ENCODE assay signal across 11 mouse cellular contexts in the genomic region with DNA sequence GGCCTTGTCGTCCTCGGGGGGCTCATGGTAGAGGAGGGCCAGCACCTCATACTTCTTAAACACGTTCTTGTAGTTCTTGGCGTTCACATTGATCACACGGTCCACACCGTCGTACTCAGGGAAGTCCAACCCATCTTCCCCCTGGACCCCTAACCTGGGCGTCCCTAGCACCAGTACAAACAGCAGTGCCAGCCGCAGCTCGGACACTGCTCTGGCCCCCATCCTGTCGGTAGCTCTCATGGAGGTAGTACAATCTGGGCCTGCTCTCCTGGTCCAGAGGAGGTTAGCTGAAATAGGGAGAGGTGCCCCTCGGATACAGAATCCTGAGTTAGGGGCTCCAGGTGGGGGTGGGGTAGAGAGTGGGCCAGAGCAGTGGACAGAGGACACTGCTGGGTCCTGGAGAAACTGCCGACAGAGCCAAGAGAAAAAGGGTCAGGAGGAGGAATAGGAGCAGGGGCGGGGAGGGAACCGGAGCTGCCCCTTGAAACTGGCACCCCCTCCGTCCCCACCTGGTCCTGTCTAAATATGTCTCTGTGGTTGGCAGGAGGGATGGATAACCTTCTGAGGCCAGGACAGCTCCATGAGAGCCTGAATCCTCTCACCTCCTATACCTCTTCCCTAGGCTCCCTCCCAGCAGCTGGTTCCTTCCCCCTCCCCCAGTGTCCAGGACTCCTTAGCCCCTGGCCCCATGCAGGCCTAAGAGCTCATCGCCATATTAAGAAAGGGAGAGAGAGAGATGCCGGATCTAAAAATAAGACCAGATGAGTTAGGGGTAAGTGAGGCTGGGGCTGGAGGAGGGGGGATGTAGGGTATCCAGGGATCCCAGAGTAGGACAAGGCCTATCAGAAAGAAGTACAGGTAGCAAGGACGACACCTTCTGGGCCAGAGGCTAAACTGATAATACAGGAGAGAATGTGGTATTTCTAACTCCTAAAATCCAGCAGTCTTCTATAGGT. TPM values are rescaled to one million over a fixed set of nuclear protein-coding genes. Genes with fewer than 3 reads are reported as not detected.
DNase-seq lines count a peak whose midpoint lies in the region; ATAC-seq lines count a peak whose summit lies in the region.
"Had no signal": no experiment of that assay in that cellular context is flagged by ENCODE, and none has a peak within 500 bp of the region (broad histone marks: within the 10 kb centered on the region; RNA-seq: fewer than 3 reads in every experiment).

Gene Casq1 (minus strand): TSS at position 418 of the 956 bp plus-strand sequence.

- no peak within 1 kb of the TSS for H3K9ac ChIP-seq in lung, embryonic 15.5 days
- H3K9ac ChIP-seq in forebrain, embryonic 16.5 days (replicated peaks; ENCODE audit: low read depth, low read length): no peak within 1 kb of the TSS
- no peak within 1 kb of the TSS for H3K9ac ChIP-seq in neural tube, embryonic 15.5 days (replicated peaks)

- H3K27me3 ChIP-seq in lung, embryonic 15.5 days: no peaks in the 10 kb centered on the region
- no peaks in the 10 kb centered on the region for H3K27me3 ChIP-seq in forebrain, embryonic 16.5 days (replicated peaks; ENCODE audit: control insufficient read depth, insufficient read depth, low read length)
- no peaks in the 10 kb centered on the region for H3K27me3 ChIP-seq in neural tube, embryonic 15.5 days (replicated peaks)
- H3K27me3 ChIP-seq: Patski had no signal

- WGBS in lung, embryonic 15.5 days: 74% methylated on average over 19 of the region's 19 CpGs
- 76% methylated on average over 19 of the region's 19 CpGs for WGBS in forebrain, embryonic 16.5 days
- 88% methylated on average over 19 of the region's 19 CpGs for WGBS in neural tube, embryonic 15.5 days

- H3K9me3 ChIP-seq in lung, embryonic 15.5 days: no peaks in the 10 kb centered on the region
- H3K9me3 ChIP-seq in forebrain, embryonic 16.5 days (ENCODE audit: control insufficient read depth, low read length): no peaks in the 10 kb centered on the region
- H3K9me3 ChIP-seq in neural tube, embryonic 15.5 days (replicated peaks): no peaks in the 10 kb centered on the region

- H3K36me3 ChIP-seq in lung, embryonic 15.5 days: no peaks in the 10 kb centered on the region
- no peaks in the 10 kb centered on the region for H3K36me3 ChIP-seq in forebrain, embryonic 16.5 days (ENCODE audit: control insufficient read depth, insufficient read depth)
- no peaks in the 10 kb centered on the region for H3K36me3 ChIP-seq in neural tube, embryonic 15.5 days

- peaks cover 50% of the 10 kb centered on the region for H3K4me1 ChIP-seq in lung, embryonic 15.5 days
- H3K4me1 ChIP-seq in forebrain, embryonic 16.5 days (replicated peaks; ENCODE audit: control insufficient read depth, insufficient read depth, low read length): peaks cover 33% of the 10 kb centered on the region
- peaks cover 43% of the 10 kb centered on the region for H3K4me1 ChIP-seq in neural tube, embryonic 15.5 days

- H3K4me3 ChIP-seq in lung, embryonic 15.5 days: no peak within 1 kb of the TSS
- no peak within 1 kb of the TSS for H3K4me3 ChIP-seq in forebrain, embryonic 16.5 days (replicated peaks; ENCODE audit: low read length)
- H3K4me3 ChIP-seq in neural tube, embryonic 15.5 days (replicated peaks): no peak within 1 kb of the TSS

- no peak for DNase-seq in lung, postnatal 14 days
- DNase-seq in heart, postnatal 4 days: no peak
- no peak for DNase-seq in cerebellum, postnatal 25 days
- DNase-seq in right cerebral cortex, adult 2 months (ENCODE audit: low spot score in 2 of 2): no peak
- DNase-seq: cerebellum, adult 11 months; spleen, adult 18-20 months had no signal

- no peak for ATAC-seq in lung, embryonic 15.5 days (ENCODE audit: borderline replicate concordance, extremely low read depth, low FRiP score, low TSS enrichment)
- ATAC-seq in forebrain, embryonic 16.5 days: 0 out of 2 replicates have a peak, but pooled peaks have one; percentile 5
- no peak for ATAC-seq in neural tube, embryonic 15.5 days (ENCODE audit: low FRiP score)

- H3K4me2 ChIP-seq in lung, embryonic 15.5 days: no peak within 1 kb of the TSS; the same call in 1 of the 2 replicates
- no peak within 1 kb of the TSS for H3K4me2 ChIP-seq in forebrain, embryonic 16.5 days (ENCODE audit: low read length)
- H3K4me2 ChIP-seq in neural tube, embryonic 15.5 days: no peak within 1 kb of the TSS; the same call in 1 of the 2 replicates

- H3K27ac ChIP-seq in lung, embryonic 15.5 days: peak within 1 kb of the TSS; percentile 61
- peak within 1 kb of the TSS; percentile 38 for H3K27ac ChIP-seq in forebrain, embryonic 16.5 days (ENCODE audit: low read length)
- H3K27ac ChIP-seq in neural tube, embryonic 15.5 days (replicated peaks): peak within 1 kb of the TSS; percentile 76

RNA-seq across cellular contexts. Expression of gene Casq1, which starts in this region (rescaled TPM):
- 8.5 and 10.0 TPM in 2 replicates for polyA plus RNA-seq in lung, embryonic 15.5 days (2015; fragmentation: Nextera tagmentation; extraction: Ambion mirVana)
- 4.7 and 7.2 TPM in 2 replicates for polyA plus RNA-seq in forebrain, embryonic 16.5 days (2015; fragmentation: Nextera tagmentation; extraction: Ambion mirVana)
- 10 to 100 TPM; 11.9 to 18.1 TPM for total RNA-seq in heart, postnatal 4 days (2021)
- 3.8 and 4.0 TPM in 2 replicates for polyA plus RNA-seq in neural tube, embryonic 15.5 days (2015; fragmentation: Nextera tagmentation; extraction: Ambion mirVana)
- total RNA-seq: hematopoietic stem cell, adult 5-6 weeks had no signal
